Mouse (Mus musculus) MEL (cell line): ENCODE measurements around the gene Brdt.

ENCODE experiments used
- CTCF ChIP-seq, 3 experiments: IDR thresholded peaks in 2 of 3; conservative IDR thresholded peaks in 1 of 3; 2 replicates each; pipeline ENCODE4 v1.5.1; 2011 to 2012; ENCODE audit warnings: low read length in 3 of 3, low read depth in 2 of 3, mild to moderate bottlenecking in 2 of 3, improper control_type of control experiment in 1 of 3, inconsistent platforms in 1 of 3, mixed read lengths in 1 of 3, moderate library complexity in 1 of 3; ENCODE audit not compliant: control insufficient read depth in 1 of 3, insufficient read depth in 1 of 3, poor library complexity in 1 of 3, severe bottlenecking in 1 of 3
- EP300 ChIP-seq, 2 experiments: IDR thresholded peaks; 2 replicates each; pipeline ENCODE4 v1.6.1; 2011; ENCODE audit warnings: improper control_type of control experiment in 2 of 2, low read length in 2 of 2, low read depth in 1 of 2, mild to moderate bottlenecking in 1 of 2

DNA sequence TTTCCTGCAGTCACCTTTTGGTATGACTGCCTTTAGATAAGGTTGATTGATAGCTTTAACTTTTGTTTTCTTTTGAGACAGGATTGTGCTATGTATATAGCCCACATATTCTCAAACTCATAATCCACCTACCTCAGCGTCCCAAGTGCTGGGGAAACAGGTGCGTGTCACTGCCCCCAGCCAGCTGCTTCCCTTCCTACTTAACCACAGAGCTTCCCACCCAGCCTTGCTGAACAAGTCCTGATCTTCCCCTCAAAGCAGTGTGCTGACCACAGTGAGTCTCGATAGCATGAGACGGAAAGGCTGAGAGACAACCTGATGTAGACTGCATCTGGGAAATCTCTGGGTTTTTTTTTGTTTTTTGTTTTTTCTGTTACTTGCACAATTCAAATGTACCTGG lies 42.3 kb downstream of the Brdt start:
- no peak for TF ChIP-seq CTCF (IDR thresholded peaks at IDR 0.05 in 2 of 3, conservative IDR thresholded peaks at IDR 0.05 in 1 of 3; ENCODE audit: control insufficient read depth in 1 of 3, insufficient read depth in 1 of 3, low read depth in 2 of 3, low read length in 3 of 3, poor library complexity in 1 of 3, severe bottlenecking in 1 of 3)
- TF ChIP-seq EP300 (IDR thresholded peaks at IDR 0.05; ENCODE audit: low read depth in 1 of 2, low read length in 2 of 2), result no peak
